Mouse (Mus musculus) heart, embryonic 13.5 days (tissue): ENCODE results near the gene Exoc3l. TPM values are rescaled to one million over a fixed set of nuclear protein-coding genes. Genes with fewer than 3 reads are reported as not detected.
"Not testable (repeated sequence)": the region's sequence is repeated elsewhere in the genome, so short reads cannot be mapped to it uniquely, and the experiment has no call there.

ENCODE experiments used
- ATAC-seq: fragments of 200-750 bp; cut with Nextera tagmentation; 2 replicates; pipeline ENCODE4 v1.8.0; 2017; ENCODE audit warnings: moderate TSS enrichment; ENCODE audit not compliant: insufficient number of reproducible peaks, low FRiP score, low TSS enrichment; ENCODE audit errors: extremely low read depth
- H3K27ac ChIP-seq: fragments of 300-500 bp; sonication (generic); replicated peaks from 2 replicates; pipeline ENCODE4 v1.5.1; 2015; ENCODE audit warnings: moderate library complexity, mild to moderate bottlenecking, inconsistent platforms
- H3K27me3 ChIP-seq: fragments of 300-500 bp; sonication (generic); replicated peaks from 2 replicates; pipeline ENCODE4 v1.6.1; 2015; ENCODE audit warnings: mild to moderate bottlenecking, inconsistent platforms
- H3K36me3 ChIP-seq: fragments of 300-500 bp; sonication (generic); 2 replicates; pipeline ENCODE4 v1.6.1; 2015; ENCODE audit warnings: mild to moderate bottlenecking, inconsistent platforms
- H3K4me1 ChIP-seq: fragments of 300-500 bp; sonication (generic); 2 replicates; pipeline ENCODE4 v1.6.1; 2015; ENCODE audit warnings: inconsistent platforms
- H3K4me2 ChIP-seq: fragments of 300-500 bp; sonication (generic); 2 replicates; pipeline ENCODE4 v1.6.1; 2015; ENCODE audit warnings: inconsistent platforms, mild to moderate bottlenecking, moderate library complexity
- H3K4me3 ChIP-seq: fragments of 300-500 bp; sonication (generic); 2 replicates; pipeline ENCODE4 v1.5.1; 2015; ENCODE audit warnings: moderate library complexity, mild to moderate bottlenecking, inconsistent platforms
- H3K9ac ChIP-seq: fragments of 300-500 bp; sonication (generic); 2 replicates; pipeline ENCODE4 v1.6.1; 2015; ENCODE audit warnings: inconsistent platforms, mild to moderate bottlenecking, moderate library complexity
- H3K9me3 ChIP-seq: fragments of 300-500 bp; sonication (generic); 2 replicates; pipeline ENCODE4 v1.6.1; 2016; ENCODE audit warnings: inconsistent platforms
- WGBS: fragments of 180-500 bp; shearing (Covaris S2); methylation state at CpG from one replicate; pipeline ENCODE4 v1.1.7; 2015; ENCODE audit warnings: mixed read lengths; 5-methylcytosine and 5-hydroxymethylcytosine counted together
- polyA plus RNA-seq: library from polyadenylated mRNA; unstranded; fragments of >200 nt; fragmentation: Nextera tagmentation; extraction: Ambion mirVana; gene quantifications from 2 replicates; pipeline ENCODE4 v1.2.1, GENCODE M21; 2015

Gene Exoc3l
- polyA plus RNA-seq, 1 experiment from 2014 or later = 15.5 TPM

GRCm38 (mm10) chr8:105299962-105300361 is 4.1 kb upstream of the Exoc3l start:
- H3K9ac ChIP-seq = peak overlapping the region; percentile 25
- peak overlapping the region; percentile 7; the same call in 1 of the 2 replicates for H3K4me3 ChIP-seq
- no peaks in the 10 kb centered on the region for H3K9me3 ChIP-seq
- no peak for ATAC-seq
- no peak overlapping the region for H3K27ac ChIP-seq
- peak overlapping the region; percentile 98; the same call in 1 of the 2 replicates for H3K4me2 ChIP-seq
- peaks cover 63% of the 10 kb centered on the region for H3K36me3 ChIP-seq
- 85% methylated on average over 8 of the region's 8 CpGs for WGBS
- peaks cover 54% of the 10 kb centered on the region for H3K4me1 ChIP-seq
- H3K27me3 ChIP-seq = peaks cover 6% of the 10 kb centered on the region; the same call in 1 of the 2 replicates

GRCm38 (mm10) chr8:105298351-105299252 is 2.7 kb upstream of the Exoc3l start:
- peak overlapping the region; percentile 97 for H3K9ac ChIP-seq
- peaks cover 50% of the 10 kb centered on the region for H3K36me3 ChIP-seq
- peak overlapping the region; percentile 75; the same call in 1 of the 2 replicates for H3K27ac ChIP-seq
- H3K27me3 ChIP-seq = peaks cover 15% of the 10 kb centered on the region
- H3K9me3 ChIP-seq = no peaks in the 10 kb centered on the region
- peak overlapping the region; percentile 100 for H3K4me3 ChIP-seq
- H3K4me1 ChIP-seq = peaks cover 40% of the 10 kb centered on the region
- 42% methylated on average over 18 of the region's 18 CpGs for WGBS
- peak overlapping the region; percentile 98 for H3K4me2 ChIP-seq
- ATAC-seq = no peak

- peak within 1 kb of the TSS; percentile 98 for H3K4me2 ChIP-seq
- peak within 1 kb of the TSS; percentile 100 for H3K4me3 ChIP-seq
- H3K4me1 ChIP-seq = peaks cover 33% of the 10 kb centered on the region
- WGBS = under 1% methylated on average over 58 of the region's 58 CpGs
- H3K27me3 ChIP-seq = peaks cover 25% of the 10 kb centered on the region
- H3K36me3 ChIP-seq = peaks cover 41% of the 10 kb centered on the region
- H3K27ac ChIP-seq = peak within 1 kb of the TSS; percentile 75
- no peaks in the 10 kb centered on the region for H3K9me3 ChIP-seq
- peak; percentile 58; the same call in 1 of the 2 replicates for ATAC-seq
- H3K9ac ChIP-seq = peak within 1 kb of the TSS; percentile 97
Measured at GRCm38 (mm10) chr8:105297511-105298192, 1.8 kb upstream of the Exoc3l start, which contains the start of gene E2f4. Gene E2f4, plus strand, starts transcription at chr8:105297663.

GRCm38 (mm10) chr8:105295256-105295655 is 645 bp downstream of the Exoc3l start:
- peak overlapping the region; percentile 98 for H3K4me2 ChIP-seq
- no peaks in the 10 kb centered on the region for H3K9me3 ChIP-seq
- 45% methylated on average over 11 of the region's 11 CpGs for WGBS
- peaks cover 17% of the 10 kb centered on the region for H3K36me3 ChIP-seq
- peaks cover 37% of the 10 kb centered on the region for H3K4me1 ChIP-seq
- H3K9ac ChIP-seq = peak overlapping the region; percentile 61
- no peak for ATAC-seq
- H3K4me3 ChIP-seq = peak overlapping the region; percentile 40
- H3K27me3 ChIP-seq = peaks cover 35% of the 10 kb centered on the region
- peak overlapping the region; percentile 75 for H3K27ac ChIP-seq

GRCm38 (mm10) chr8:105294776-105295175 is 1.1 kb downstream of the Exoc3l start:
- no peak for ATAC-seq
- H3K4me1 ChIP-seq = peaks cover 38% of the 10 kb centered on the region
- H3K9ac ChIP-seq = peak overlapping the region; percentile 61
- no peaks in the 10 kb centered on the region for H3K9me3 ChIP-seq
- WGBS = 70% methylated on average over 9 of the region's 9 CpGs
- no peak overlapping the region for H3K27ac ChIP-seq
- peak overlapping the region; percentile 98 for H3K4me2 ChIP-seq
- H3K27me3 ChIP-seq = peaks cover 40% of the 10 kb centered on the region
- peak overlapping the region; percentile 40 for H3K4me3 ChIP-seq
- H3K36me3 ChIP-seq = peaks cover 12% of the 10 kb centered on the region

GRCm38 (mm10) chr8:105293405-105293804 is 2.5 kb downstream of the Exoc3l start:
- Histone ChIP-seq H3K4me3 (no peak overlapping the region), H3K36me3 (no peaks in the 10 kb centered on the region), H3K4me1 (peaks cover 39% of the 10 kb centered on the region), H3K27ac (no peak overlapping the region), H3K27me3 (peaks cover 42% of the 10 kb centered on the region), H3K4me2 (no peak overlapping the region), H3K9ac (no peak overlapping the region), H3K9me3 (no peaks in the 10 kb centered on the region)
- no peak for ATAC-seq
- WGBS = 60% methylated on average over 19 of the region's 19 CpGs

- Histone ChIP-seq H3K36me3 (no peaks in the 10 kb centered on the region), H3K4me2 (no peak overlapping the region), H3K4me1 (peaks cover 39% of the 10 kb centered on the region), H3K27me3 (peaks cover 42% of the 10 kb centered on the region), H3K9me3 (no peaks in the 10 kb centered on the region), H3K27ac (no peak overlapping the region), H3K9ac (no peak overlapping the region), H3K4me3 (no peak overlapping the region)
- 68% methylated on average over 7 of the region's 7 CpGs for WGBS
- ATAC-seq = no peak
Measured at GRCm38 (mm10) chr8:105292471-105292870, 3.4 kb downstream of the Exoc3l start.

GRCm38 (mm10) chr8:105291802-105292201 is 4.1 kb downstream of the Exoc3l start:
- H3K27me3 ChIP-seq = peaks cover 42% of the 10 kb centered on the region
- not testable (repeated sequence) for H3K9ac ChIP-seq, H3K27ac ChIP-seq, H3K4me2 ChIP-seq, H3K9me3 ChIP-seq, H3K4me3 ChIP-seq, H3K36me3 ChIP-seq, ATAC-seq
- WGBS = 56% methylated on average over 3 of the region's 3 CpGs
- peaks cover 34% of the 10 kb centered on the region for H3K4me1 ChIP-seq

- not testable (repeated sequence) for H3K36me3 ChIP-seq, ATAC-seq, H3K4me2 ChIP-seq, H3K9ac ChIP-seq, H3K4me3 ChIP-seq, H3K9me3 ChIP-seq, H3K27ac ChIP-seq
- peaks cover 30% of the 10 kb centered on the region for H3K4me1 ChIP-seq
- H3K27me3 ChIP-seq = peaks cover 46% of the 10 kb centered on the region
- WGBS = 75% methylated on average over 8 of the region's 8 CpGs
Measured at GRCm38 (mm10) chr8:105291364-105291763, 4.5 kb downstream of the Exoc3l start.

- peak overlapping the region; percentile 90 for H3K4me2 ChIP-seq
- H3K4me1 ChIP-seq = peaks cover 26% of the 10 kb centered on the region
- H3K36me3 ChIP-seq = no peaks in the 10 kb centered on the region
- no peaks in the 10 kb centered on the region for H3K9me3 ChIP-seq
- peaks cover 49% of the 10 kb centered on the region for H3K27me3 ChIP-seq
- no peak overlapping the region for H3K9ac ChIP-seq
- H3K27ac ChIP-seq = no peak overlapping the region
- 8% methylated on average over 31 of the region's 31 CpGs for WGBS
- ATAC-seq = no peak
- H3K4me3 ChIP-seq = peak overlapping the region; percentile 59
Measured at GRCm38 (mm10) chr8:105290554-105291314, 5.2 kb downstream of the Exoc3l start.
